Mouse (Mus musculus) neural tube, embryonic 11.5 days (tissue): Measurements from ENCODE around the gene Reg4. TPM values are rescaled to one million over a fixed set of nuclear protein-coding genes. Genes with fewer than 3 reads are reported as not detected.

ENCODE experiments used
- ATAC-seq: fragments of 200-750 bp; cut with Nextera tagmentation; 2 replicates; pipeline ENCODE4 v1.8.0; 2017; ENCODE audit warnings: moderate number of reproducible peaks, mild to moderate bottlenecking, moderate TSS enrichment, moderate library complexity; ENCODE audit not compliant: insufficient read depth, low FRiP score, low TSS enrichment
- DNase-seq: peaks from one replicate; pipeline ENCODE4 v3.0.0-alpha.2; 2015; ENCODE audit warnings: low spot score
- H3K27ac ChIP-seq: fragments of 300-500 bp; sonication (generic); 2 replicates; pipeline ENCODE4 v1.5.1; 2014; ENCODE audit warnings: low read depth, mild to moderate bottlenecking, low read length
- H3K27me3 ChIP-seq: fragments of 300-500 bp; sonication (generic); 2 replicates; pipeline ENCODE4 v1.6.1; 2014; ENCODE audit warnings: mild to moderate bottlenecking, low read length, mixed read lengths; ENCODE audit not compliant: control insufficient read depth, insufficient read depth
- H3K36me3 ChIP-seq: fragments of 300-500 bp; sonication (generic); 2 replicates; pipeline ENCODE4 v1.6.1; 2014; ENCODE audit warnings: mild to moderate bottlenecking, low read length, moderate library complexity, mixed read lengths; ENCODE audit not compliant: control insufficient read depth, insufficient read depth
- H3K4me1 ChIP-seq: fragments of 300-500 bp; sonication (generic); 2 replicates; pipeline ENCODE4 v1.6.1; 2014; ENCODE audit warnings: low read length, mixed read lengths; ENCODE audit not compliant: control insufficient read depth, insufficient read depth
- H3K4me2 ChIP-seq: fragments of 300-500 bp; sonication (generic); 2 replicates; pipeline ENCODE4 v1.6.1; 2014; ENCODE audit warnings: low read depth, mild to moderate bottlenecking, moderate library complexity
- H3K4me3 ChIP-seq: fragments of 300-500 bp; sonication (generic); 2 replicates; pipeline ENCODE4 v1.5.1; 2014; ENCODE audit warnings: low read depth, low read length
- H3K9ac ChIP-seq: fragments of 300-500 bp; sonication (generic); 2 replicates; pipeline ENCODE4 v1.6.1; 2014; ENCODE audit warnings: mild to moderate bottlenecking, low read length
- H3K9me3 ChIP-seq: fragments of 300-500 bp; sonication (generic); 2 replicates; pipeline ENCODE4 v1.6.1; 2016; ENCODE audit warnings: low read length; ENCODE audit not compliant: control insufficient read depth
- WGBS: fragments of 180-500 bp; shearing (Covaris S2); extraction: QIAGEN DNeasy Blood & Tissue Kit; methylation state at CpG from one replicate; pipeline ENCODE4 v1.1.7; 2014; 5-methylcytosine and 5-hydroxymethylcytosine counted together
- polyA plus RNA-seq: library from polyadenylated mRNA; unstranded; fragments of >200 nt; fragmentation: Nextera tagmentation; extraction: Ambion mirVana; gene quantifications from 2 replicates; pipeline ENCODE4 v1.2.1, GENCODE M21; 2014

The Reg4 gene
- polyA plus RNA-seq, 1 experiment from 2014 or later, result not detected

GRCm38 (mm10) chr3:98245892-98246291 lies 23.9 kb downstream of the Reg4 start:
- Histone ChIP-seq H3K27me3 (no peaks in the 10 kb centered on the region), H3K27ac (no peak overlapping the region), H3K4me3 (no peak overlapping the region), H3K36me3 (no peaks in the 10 kb centered on the region), H3K4me2 (no peak overlapping the region), H3K9me3 (no peaks in the 10 kb centered on the region), H3K4me1 (peaks cover 4% of the 10 kb centered on the region; the same call in 1 of the 2 replicates), H3K9ac (no peak overlapping the region)
- no peak for ATAC-seq
- no peak for DNase-seq
- WGBS, result 35% methylated on average over 8 of the region's 8 CpGs

- ATAC-seq, result no peak
- WGBS, result 50% methylated on average over 7 of the region's 7 CpGs
- no peak for DNase-seq
- H3K9me3 ChIP-seq, result no peaks in the 10 kb centered on the region
- H3K27ac ChIP-seq, result no peak overlapping the region
- H3K4me2 ChIP-seq, result no peak overlapping the region
- peaks cover 4% of the 10 kb centered on the region; the same call in 1 of the 2 replicates for H3K4me1 ChIP-seq
- H3K4me3 ChIP-seq, result no peak overlapping the region
- H3K36me3 ChIP-seq, result no peaks in the 10 kb centered on the region
- H3K9ac ChIP-seq, result no peak overlapping the region
- H3K27me3 ChIP-seq, result no peaks in the 10 kb centered on the region
Observed at GRCm38 (mm10) chr3:98246985-98247751, 25.2 kb downstream of the Reg4 start.

GRCm38 (mm10) chr3:98249378-98249777 lies 27.4 kb downstream of the Reg4 start:
- H3K4me2 ChIP-seq, result no peak overlapping the region
- 88% methylated on average over 2 of the region's 2 CpGs for WGBS
- H3K9ac ChIP-seq, result no peak overlapping the region
- H3K27ac ChIP-seq, result no peak overlapping the region
- H3K9me3 ChIP-seq, result no peaks in the 10 kb centered on the region
- ATAC-seq, result no peak
- H3K36me3 ChIP-seq, result no peaks in the 10 kb centered on the region
- H3K27me3 ChIP-seq, result no peaks in the 10 kb centered on the region
- no peak for DNase-seq
- H3K4me3 ChIP-seq, result no peak overlapping the region
- peaks cover 4% of the 10 kb centered on the region; the same call in 1 of the 2 replicates for H3K4me1 ChIP-seq

- Histone ChIP-seq H3K9me3 (no peaks in the 10 kb centered on the region), H3K4me3 (no peak overlapping the region), H3K4me2 (no peak overlapping the region), H3K36me3 (no peaks in the 10 kb centered on the region), H3K9ac (no peak overlapping the region), H3K27ac (no peak overlapping the region), H3K27me3 (no peaks in the 10 kb centered on the region), H3K4me1 (peaks cover 4% of the 10 kb centered on the region; the same call in 1 of the 2 replicates)
- WGBS, result 88% methylated on average over 11 of the region's 11 CpGs
- ATAC-seq (no peak), DNase-seq (no peak)
Observed at GRCm38 (mm10) chr3:98249833-98250448, 28.0 kb downstream of the Reg4 start.

- Histone ChIP-seq H3K27ac (no peak overlapping the region), H3K36me3 (no peaks in the 10 kb centered on the region), H3K4me3 (no peak overlapping the region), H3K9ac (no peak overlapping the region), H3K4me2 (no peak overlapping the region), H3K4me1 (no peaks in the 10 kb centered on the region), H3K9me3 (no peaks in the 10 kb centered on the region), H3K27me3 (no peaks in the 10 kb centered on the region)
- WGBS, result 96% methylated on average over 2 of the region's 3 CpGs
- no peak for ATAC-seq
- DNase-seq, result no peak
Observed at GRCm38 (mm10) chr3:98254059-98254458, 32.1 kb downstream of the Reg4 start.

DNA sequence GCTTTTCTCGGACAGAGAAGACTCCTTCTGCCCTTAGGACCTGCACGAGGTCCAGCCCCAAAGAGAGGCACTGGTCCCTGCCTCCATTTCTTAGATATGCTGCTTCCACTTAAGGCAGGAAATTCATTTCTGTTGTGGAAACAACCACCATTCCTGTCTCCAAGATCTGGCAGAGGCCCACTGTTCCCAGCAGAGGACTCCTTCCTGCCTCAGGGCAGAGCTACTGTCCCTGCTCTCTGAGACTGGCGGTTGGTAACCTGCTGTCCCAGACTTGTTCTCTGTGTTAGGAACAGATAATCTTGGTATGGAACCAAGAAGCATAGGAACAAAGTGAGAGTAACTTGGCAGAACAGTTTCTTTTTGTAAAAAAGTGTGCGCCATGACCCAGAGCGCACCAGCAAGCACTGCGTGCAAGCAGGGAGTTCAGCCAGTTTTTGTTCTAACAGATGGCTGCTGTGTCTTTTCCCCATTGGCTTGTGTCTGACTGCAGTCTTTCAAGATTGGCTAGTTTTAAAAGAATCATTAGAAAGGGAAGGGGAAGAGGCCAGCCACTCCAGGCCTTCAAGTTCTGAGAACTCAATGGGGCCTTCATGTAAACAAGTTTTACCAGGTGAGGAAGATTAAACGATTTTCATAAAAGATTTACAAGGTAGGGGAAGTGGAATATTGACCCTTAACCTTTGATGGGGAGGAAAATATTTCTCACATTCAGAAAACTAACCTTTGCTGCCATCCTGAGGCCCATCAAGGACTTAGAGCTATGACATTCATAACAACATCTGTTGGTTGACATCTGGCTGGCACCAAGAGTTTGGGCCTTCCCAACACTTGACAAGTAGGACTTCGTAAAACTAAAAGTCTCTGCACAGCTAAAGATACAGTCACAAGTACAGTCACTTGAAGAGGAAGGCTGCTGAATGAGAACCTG lies 33.0 kb downstream of the Reg4 start:
- 90% methylated on average over 8 of the region's 8 CpGs for WGBS
- DNase-seq (no peak), ATAC-seq (no peak)
- H3K4me1 ChIP-seq, result no peaks in the 10 kb centered on the region
- no peaks in the 10 kb centered on the region for H3K9me3 ChIP-seq
- no peak overlapping the region for H3K9ac ChIP-seq
- no peaks in the 10 kb centered on the region for H3K27me3 ChIP-seq
- H3K4me2 ChIP-seq, result no peak overlapping the region
- H3K4me3 ChIP-seq, result no peak overlapping the region
- no peaks in the 10 kb centered on the region for H3K36me3 ChIP-seq
- no peak overlapping the region for H3K27ac ChIP-seq

- H3K9ac ChIP-seq, result no peak overlapping the region
- no peaks in the 10 kb centered on the region for H3K9me3 ChIP-seq
- no peak overlapping the region for H3K27ac ChIP-seq
- no peak overlapping the region for H3K4me3 ChIP-seq
- DNase-seq (no peak), ATAC-seq (no peak)
- no peaks in the 10 kb centered on the region for H3K27me3 ChIP-seq
- H3K36me3 ChIP-seq, result no peaks in the 10 kb centered on the region
- 88% methylated on average over 4 of the region's 4 CpGs for WGBS
- no peak overlapping the region for H3K4me2 ChIP-seq
- no peaks in the 10 kb centered on the region for H3K4me1 ChIP-seq
Observed at GRCm38 (mm10) chr3:98258723-98259122, 36.8 kb downstream of the Reg4 start.

DNA sequence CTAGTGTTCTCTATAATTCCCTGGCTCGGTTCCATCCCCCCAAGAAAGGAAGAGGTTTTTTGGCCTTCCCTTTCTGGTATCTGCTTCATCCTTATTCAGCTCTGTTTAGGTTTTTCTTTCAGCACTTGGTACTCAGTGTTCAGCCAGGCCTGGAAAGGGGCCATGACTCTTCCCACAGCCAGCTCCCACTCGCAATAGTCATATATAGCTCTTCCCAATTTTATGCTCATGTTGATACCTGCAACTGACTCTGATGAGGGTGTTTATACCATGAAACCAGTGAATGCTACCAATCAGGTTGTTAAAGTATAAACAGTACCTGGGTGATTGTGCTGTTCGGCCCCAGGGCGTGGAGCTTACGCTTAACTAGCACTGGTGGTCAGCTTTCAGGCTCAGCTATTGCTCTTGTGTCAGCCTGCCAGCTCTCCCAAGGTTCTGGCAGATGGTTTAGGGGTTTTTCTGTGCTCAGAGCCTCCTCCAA lies 37.4 kb downstream of the Reg4 start:
- DNase-seq, result no peak
- Histone ChIP-seq H3K36me3 (no peaks in the 10 kb centered on the region), H3K9me3 (no peaks in the 10 kb centered on the region), H3K4me2 (no peak overlapping the region), H3K27me3 (no peaks in the 10 kb centered on the region), H3K27ac (no peak overlapping the region), H3K4me1 (no peaks in the 10 kb centered on the region), H3K9ac (no peak overlapping the region), H3K4me3 (no peak overlapping the region)
- 96% methylated on average over 5 of the region's 5 CpGs for WGBS
- no peak for ATAC-seq
